Mouse (Mus musculus): ENCODE data around the gene Hist1h2ac.
"Not testable (repeated sequence)": the region's sequence is repeated elsewhere in the genome, so short reads cannot be mapped to it uniquely, and the experiment has no call there.

Hist1h2ac gene

DNA sequence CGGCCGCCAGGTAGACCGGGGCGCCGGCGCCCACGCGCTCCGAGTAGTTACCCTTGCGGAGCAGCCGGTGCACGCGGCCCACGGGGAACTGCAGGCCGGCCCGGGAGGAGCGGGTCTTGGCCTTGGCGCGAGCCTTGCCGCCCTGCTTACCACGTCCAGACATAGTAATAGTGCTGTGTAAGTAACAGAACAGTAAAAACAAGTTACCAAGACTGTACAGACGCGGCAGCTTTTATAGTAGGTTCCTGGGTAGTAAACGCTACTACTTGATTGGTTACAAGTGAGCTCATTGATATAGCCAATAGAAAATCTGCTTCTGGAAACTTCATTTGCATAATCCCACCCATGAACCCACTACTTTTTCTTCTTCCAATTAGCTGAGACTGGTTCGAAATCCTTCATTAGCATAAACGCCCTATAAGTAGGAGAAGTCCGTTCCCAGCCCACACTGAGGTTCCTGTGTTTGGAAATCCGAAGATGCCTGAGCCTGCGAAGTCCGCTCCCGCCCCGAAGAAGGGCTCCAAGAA lies at the start of gene Hist1h2ac, which contains the start of gene Hist1h2bc:
Hist1h2ac (minus strand) TSS at position 194 of the 527 bp plus-strand sequence.
Hist1h2bc (plus strand) TSS at position 445 of the 527 bp plus-strand sequence.
- peak; percentile 100 for DNase-seq (ENCODE audit: extremely low read depth, low read depth)

DNA sequence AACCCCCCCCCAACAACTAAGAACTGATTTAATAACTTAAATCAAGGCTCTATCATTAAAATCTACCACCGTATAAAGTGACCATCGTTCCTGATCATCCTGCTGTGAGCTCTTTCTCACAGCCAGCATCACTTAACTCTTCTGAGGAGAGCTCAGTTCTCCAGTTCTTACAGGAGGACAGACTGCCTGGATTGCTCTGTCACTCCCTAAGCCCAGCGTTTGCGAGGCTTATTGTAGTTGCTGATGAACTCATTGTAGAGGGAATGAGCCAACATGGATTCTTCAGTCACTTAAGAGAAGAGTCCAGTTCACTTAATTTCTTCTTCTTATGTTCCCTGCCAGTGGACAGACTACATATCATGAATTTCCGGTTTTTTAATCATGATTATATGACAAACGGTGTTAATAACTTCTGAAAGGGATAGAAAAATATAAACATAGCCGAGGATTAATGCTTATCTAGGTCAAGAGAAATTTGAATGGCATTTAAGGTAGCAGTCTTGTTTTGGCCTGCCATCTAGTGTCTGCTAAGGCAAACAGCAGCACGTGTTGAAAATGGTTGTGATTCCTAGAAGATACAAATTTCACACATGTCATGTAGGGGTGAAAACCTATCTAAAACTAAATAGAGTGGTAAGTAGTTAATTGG lies 48.5 kb upstream of the Hist1h2ac start:
- DNase-seq (ENCODE audit: extremely low read depth, low read depth) = peak; percentile 70

DNA sequence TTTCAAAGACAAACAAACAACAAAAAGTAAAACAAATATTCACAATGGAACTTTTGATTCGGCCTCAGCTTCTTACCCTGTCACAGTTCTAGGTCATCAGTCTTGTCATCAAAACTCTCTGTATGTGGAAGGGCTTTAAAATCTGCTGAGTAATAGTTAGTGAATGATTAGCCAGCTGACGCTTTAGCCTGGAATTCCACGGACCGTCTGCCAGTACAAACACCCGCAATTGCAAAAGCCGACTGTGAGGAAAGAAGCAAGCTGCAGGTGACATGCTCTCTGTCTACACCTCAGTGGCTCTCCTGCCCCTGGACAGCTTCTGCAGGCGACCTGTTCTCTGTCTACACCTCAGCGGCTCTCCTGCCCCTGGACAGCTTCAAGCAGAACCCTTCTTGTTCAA lies 46.7 kb upstream of the Hist1h2ac start:
- DNase-seq (ENCODE audit: extremely low read depth, low read depth) = no peak

DNA sequence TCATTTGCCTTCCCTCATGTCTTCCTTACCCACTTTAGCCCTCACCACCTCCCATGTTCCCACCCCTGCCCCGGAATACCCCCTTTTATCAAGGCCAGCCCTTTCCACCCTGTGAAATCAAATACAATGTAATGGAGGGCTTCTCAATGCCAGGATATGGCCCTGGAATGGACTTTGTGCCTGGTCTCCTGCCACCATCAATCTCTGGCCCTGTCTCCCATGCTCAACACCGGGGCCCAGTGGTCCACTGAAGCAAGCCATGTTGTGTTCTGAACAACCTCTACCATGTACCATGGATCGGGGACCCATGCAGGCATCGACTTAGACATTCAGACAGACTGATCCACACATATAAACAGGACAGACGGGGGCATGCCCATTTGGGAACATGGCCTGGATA lies 46.0 kb upstream of the Hist1h2ac start:
- DNase-seq (ENCODE audit: extremely low read depth, low read depth) = no peak

DNA sequence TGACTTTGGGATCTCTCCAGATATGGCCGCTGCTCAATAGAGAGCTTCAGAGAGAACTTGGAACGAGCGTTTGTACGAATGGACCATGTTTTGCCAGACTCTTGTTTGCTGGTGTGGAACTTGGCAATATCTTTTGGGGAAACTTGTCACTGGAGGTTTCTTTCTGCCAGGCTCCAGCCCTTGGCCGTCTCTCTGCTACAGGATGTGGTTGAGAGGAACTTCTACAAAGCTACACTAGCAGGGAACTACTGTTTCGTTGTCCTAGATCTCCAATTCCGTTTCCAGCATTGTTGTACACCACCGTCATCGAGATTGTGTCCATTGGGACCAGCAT lies 45.4 kb upstream of the Hist1h2ac start:
- no peak for DNase-seq (ENCODE audit: extremely low read depth, low read depth)

DNA sequence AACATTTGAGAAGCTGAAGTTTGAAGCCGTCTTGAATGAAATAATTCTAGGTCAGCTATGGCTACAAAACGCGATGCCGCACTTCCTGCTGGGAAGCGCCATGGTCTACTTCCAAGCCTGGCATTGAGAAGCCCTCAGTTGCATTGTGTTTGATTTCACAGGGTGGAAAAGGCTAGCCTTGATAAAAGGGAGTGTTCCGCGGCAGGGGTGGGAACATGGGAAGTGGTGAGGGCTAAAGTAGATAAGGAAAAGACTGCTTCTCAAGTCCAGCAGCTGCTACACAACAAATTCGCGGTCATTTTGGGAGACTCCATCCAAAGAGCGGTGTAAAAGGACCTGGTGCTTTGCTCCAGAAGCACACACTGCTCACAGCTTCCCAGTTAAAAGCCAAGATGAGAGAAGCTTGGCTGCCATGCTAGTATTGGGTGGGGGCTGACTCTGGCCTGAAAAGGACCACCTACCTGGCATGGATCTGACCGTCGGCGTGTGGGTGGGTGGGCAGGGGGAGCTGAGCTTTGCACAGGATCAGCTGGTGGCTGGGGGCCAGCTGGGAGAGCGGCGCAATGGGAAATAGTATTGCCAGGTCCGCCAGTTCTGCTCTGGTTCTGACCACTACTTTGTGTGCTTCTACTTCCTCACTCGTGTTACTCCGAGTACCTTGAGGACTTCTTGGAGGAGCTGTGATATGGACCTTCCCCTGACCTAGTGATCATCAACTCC lies 44.9 kb upstream of the Hist1h2ac start:
- DNase-seq (ENCODE audit: extremely low read depth, low read depth) = no peak

DNA sequence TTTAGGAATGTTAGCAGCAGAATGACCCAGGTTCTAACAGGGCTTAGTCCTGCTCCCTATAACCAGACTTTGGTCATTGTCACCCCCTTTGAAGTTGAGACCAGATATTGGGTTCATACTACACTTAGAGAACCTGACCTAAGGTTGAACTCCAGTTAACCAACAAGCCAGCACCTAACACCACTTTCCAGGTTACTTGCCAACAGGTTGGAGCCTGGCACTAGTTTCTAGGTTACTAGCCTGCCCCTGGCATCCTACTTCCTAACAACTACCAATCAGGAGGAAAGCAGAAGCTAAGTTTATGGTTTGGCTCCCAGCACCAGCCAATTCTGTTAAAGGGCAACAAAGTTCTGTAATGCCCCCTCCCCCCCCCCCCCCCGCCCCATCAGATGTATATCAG lies 41.5 kb upstream of the Hist1h2ac start:
- no peak for DNase-seq (ENCODE audit: extremely low read depth, low read depth)

DNA sequence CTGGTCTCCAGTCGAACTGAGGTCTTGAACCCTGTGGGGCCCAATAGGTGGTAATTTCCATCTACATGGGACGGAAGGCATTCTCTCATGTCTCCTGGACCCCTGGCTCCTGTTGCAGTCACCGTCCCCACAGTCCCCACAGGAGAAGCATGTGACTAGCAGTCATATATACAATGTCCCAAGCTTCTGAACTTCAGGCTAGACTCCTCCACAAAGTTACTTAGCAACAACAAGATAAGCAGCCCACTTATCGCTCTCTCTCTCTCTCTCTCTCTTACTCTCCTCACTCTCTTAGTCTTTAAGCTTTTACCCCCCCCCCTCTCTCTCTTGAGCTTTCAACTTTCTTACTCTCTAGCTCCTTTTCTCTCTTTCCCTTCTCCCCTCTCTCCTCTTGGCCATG lies 40.5 kb upstream of the Hist1h2ac start:
- DNase-seq (ENCODE audit: extremely low read depth, low read depth) = no peak

DNA sequence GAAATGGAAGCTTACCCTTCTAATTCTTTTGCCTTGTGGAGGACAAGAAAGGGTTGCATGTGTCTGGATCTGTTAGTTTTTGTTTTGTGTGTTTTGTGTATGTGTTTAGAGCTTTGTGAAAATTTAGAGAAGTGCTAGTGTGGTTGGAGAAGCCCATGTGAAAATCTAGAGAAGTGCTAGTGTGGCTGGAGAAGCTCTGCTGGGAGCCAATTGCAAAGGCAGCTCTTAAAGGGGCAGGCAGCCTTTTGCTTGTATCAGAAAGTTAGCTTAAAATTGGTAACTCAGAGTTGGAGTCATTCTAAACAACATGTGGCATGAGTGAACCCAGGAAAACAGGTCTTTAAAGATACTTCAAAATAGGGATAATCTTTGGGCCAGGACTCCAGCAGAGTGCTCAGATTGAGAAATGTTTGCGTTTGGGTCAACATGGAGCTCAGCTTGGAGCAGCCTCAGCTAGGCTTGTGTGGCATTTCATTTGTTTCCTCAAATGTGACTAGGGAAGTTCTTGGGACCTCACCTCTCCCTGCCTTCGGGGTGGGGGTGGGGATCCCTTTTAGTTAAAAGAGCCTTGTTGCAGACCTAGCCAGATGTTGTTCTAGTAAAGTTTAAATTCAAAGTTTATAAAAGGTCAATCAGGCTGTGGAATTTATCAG lies 34.0 kb upstream of the Hist1h2ac start:
- not testable (repeated sequence) for DNase-seq (ENCODE audit: extremely low read depth, low read depth)

DNA sequence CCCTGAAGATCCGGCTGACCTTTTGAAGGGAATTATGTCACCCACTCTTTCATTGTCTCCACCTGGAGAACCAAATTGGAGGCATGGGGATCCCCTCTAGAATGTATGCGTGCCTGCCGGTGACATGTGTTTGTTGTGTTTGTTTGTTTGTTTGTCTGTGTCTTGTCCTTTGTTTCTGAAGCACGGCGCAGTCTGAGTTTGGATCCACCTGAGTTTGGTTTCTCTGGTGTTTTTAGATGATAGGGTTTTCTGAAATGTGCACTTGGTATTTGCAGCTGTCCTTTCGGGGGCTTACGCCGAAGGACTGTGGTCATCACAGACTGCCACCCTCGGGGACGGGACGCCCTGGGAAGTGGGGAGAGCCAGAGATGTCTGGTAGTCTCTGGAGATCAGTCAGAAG lies 33.4 kb upstream of the Hist1h2ac start:
- no peak for DNase-seq (ENCODE audit: extremely low read depth, low read depth)

DNA sequence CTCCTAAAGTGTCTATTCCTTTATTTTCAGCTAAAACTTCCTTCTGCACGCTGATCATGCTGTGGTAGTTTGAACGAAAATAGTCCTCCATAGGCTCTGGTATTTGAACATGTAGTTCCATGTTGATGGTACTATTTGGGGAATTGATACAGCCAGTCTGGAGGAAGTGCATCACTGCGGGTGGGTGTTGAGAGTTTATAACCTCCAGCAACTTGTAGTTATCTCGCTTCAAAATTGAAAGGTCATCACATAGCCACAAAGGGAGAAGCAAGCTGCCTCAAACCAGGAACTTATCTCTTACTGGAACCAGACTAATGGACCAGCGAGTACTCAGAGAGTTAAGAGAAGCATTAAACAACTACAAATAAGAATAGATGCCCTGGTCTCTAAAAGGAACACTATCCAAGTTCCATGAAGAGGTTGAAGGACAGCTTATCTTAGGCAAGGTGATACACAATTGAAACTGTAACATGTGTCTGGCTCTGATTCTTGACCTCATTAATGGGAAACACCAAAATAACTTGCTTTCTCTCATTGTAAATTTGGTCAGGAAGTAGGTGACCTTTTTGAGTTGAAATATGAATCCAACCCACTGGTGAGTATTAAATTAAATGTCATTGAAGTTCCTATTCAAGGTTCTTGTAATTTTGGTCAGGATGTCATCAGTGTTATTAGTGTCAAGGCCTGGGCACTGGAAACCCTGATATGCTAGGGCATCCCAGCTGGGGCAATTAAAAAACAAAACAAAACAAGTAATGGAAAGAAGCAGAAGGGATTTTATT lies 32.7 kb upstream of the Hist1h2ac start:
- peak; percentile 50 for DNase-seq (ENCODE audit: extremely low read depth, low read depth)

DNA sequence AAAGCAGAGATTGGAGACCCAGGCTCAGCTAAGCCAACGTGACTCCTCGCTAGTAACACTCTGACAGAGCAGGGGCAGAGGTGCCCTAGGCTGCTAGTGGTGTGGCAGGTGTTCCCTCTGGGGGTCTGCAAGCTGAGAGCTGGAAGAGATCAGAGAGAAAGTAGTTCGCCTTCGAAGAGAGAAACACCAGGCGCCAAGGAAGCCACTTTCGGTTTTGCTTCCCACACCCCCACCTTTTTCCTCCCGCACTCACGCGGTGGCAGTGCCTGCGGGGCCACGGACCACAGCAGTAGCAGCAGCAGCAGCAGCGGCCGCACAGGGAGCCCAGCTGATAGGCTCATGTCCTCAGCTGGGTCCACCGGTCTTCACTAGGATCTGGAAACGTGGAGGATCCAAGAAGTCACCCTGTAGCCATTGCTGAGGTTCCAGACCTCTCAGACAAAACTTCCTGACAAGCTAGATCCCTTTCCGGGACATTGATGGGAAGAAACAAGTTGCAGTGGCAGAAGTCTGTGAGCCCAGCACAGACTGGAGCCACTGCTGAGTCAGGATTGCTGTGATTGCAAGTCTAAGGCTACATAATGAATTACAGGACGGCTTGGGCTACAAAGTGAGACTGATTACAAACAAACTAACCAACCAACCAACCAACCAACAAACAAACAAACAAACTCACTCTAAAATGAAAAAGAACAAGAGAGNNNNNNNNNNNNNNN lies 26.8 kb upstream of the Hist1h2ac start, which contains the start of gene Hfe:
Hfe (minus strand) TSS at position 481 of the 716 bp plus-strand sequence.
- no peak for DNase-seq (ENCODE audit: extremely low read depth, low read depth)

DNA sequence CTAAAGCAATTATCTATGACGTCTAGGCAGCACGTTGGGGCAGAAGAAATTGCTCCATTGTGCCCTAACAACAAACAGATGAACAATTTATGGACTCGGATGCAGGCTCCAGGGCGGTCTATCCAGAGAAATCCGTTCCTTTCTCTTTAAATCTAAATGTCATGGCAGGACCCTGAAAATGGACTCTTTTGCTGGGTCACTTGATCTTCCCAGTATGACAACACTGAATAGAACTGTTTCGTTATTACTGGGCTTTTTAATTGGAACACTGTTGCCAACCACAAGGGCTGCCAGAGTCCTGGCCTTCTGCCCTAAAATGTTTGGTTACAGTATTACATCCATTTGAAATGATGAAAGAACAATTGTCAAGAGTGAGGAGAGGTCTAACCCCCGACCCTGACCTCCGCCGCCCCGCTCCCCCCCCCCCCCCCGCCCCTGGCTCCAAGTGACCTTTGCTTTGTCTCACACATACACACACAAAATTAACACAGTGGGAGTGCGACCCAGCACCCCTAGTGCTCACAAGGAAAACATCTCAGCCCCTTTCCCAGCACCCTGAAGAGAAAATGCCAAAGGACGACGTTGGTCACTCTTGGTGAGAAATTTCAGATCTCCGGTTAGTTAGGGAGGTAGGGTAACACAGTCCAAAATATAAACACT lies 26.1 kb upstream of the Hist1h2ac start:
- no peak for DNase-seq (ENCODE audit: extremely low read depth, low read depth)

DNA sequence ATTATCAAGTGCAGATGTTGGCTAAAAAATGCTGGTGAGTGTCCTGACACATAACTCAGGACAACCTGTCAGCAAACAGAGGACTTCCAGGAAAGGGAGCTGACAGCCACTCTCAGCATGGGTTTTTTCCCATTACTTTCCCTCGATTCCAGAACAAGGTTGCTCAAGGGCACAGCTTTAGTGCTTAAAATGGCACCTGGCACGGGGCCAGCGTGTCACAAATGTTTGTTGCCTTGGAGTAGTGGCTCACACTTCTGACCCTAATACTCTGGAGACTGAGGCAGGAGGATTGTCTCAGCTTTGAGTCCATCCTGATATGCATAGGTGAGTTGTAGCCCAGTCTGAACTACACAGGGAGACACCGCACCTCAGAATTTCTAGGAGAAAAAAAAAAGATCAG lies 24.9 kb upstream of the Hist1h2ac start:
- DNase-seq (ENCODE audit: extremely low read depth, low read depth) = no peak

DNA sequence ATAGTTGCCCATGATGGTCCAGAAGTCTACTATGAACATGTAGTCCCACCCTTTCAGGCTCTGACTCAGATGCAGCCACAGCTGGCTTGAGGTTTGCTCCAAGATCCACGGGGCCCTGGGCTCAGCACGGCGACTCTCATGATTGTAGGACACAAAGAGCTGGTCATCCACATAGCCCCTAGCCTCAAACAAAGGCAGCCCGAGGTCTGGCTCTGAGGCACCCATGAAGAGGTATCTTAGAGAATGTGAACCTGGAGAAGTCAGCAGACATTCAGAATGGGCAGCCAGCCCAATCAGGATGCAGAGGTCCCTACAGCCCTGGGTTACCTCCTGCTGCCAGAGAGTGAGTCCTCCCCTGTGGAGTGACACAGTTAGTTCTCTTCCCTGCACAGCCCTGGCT lies 24.3 kb upstream of the Hist1h2ac start:
- no peak for DNase-seq (ENCODE audit: extremely low read depth, low read depth)

DNA sequence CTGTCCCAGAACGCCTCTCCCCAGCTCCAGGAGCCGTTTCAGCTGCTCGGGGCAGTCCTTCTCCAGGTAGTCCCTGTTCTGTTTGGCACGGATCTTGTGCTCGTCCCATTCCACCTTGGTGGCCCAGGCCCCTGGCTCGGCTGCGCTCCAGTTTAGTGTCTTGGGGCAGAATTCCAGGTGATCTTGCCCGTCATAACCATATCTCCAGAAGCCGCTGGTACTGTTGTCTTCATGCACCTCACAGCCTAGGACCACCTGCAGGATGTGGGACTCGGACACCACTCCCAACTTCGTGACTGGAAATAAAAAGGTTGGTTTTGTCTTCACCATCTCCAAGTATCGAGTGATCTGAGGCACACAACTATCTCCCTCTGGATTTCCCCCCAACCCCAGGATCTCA lies 23.0 kb upstream of the Hist1h2ac start:
- DNase-seq (ENCODE audit: extremely low read depth, low read depth) = no peak

DNA sequence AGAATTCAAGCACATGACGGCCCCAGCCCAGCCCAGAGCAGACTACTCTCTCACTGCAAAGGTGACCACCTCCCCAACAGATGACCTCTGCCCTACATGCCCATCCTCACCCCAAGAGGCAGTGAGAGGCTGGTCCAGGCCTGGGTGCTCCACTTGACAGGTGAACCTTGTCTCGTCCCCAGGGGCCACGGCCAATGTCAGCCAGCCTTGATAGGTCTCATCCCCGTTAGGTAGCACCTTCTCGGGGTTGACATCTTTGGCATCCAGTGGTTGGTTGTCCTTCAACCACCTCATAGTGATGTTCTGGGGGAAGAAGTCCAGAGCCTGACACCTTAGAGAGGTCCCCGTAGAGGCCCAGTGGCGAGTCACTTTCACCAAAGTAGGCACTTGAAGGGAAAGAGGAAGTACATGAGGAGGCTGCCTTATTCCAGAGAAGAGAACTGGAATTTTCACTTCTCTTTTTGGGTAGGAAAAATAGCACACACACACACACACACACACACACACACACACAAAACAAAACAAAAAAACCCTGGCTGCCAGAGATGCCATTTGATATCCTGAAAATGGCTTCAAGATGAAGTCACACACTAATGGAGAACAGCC lies 22.1 kb upstream of the Hist1h2ac start:
- DNase-seq (ENCODE audit: extremely low read depth, low read depth) = no peak

DNA sequence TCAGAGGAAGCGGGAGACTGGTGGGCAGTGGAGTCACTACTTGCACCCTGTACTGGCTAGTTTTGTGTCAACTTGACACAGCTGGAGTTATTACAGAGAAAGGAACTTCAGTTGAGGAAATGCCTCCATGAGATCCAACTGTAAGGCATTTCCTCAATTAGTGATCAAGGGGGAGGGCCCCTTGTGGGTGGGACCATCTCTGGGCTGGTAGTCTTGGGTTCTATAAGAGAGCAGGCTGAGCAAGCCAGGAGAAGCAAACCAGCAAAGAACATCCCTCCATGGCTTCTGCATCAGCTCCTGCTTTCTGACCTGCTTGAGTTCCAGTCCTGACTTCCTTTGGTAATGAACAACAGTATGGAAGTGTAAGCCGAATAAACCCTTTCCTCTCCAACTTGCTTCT lies 19.1 kb upstream of the Hist1h2ac start:
- DNase-seq (ENCODE audit: extremely low read depth, low read depth) = not testable (repeated sequence)

DNA sequence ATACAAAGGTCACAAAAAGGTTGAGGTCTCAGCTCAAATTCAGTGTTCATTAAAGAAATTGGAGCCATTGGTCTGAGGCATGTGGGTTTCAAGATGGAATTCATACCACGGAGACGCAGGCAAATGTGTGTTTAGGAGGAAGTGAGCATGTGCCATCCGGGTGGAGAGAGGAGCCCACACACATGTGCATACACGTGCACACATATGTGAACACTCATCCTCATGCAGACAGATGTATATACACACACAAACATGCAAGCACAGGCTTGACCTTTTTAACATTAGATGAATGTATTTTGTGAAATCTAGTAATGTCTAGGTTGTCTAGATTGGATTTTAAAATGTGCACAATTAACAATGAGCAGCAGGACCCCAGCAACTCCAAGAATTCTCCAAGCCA lies 18.5 kb upstream of the Hist1h2ac start:
- DNase-seq (ENCODE audit: extremely low read depth, low read depth) = no peak
